Mouse (Mus musculus): ENCODE data around the gene Dynlrb1. TPM values are rescaled to one million over a fixed set of nuclear protein-coding genes. Genes with fewer than 3 reads are reported as not detected.
A peak's percentile ranks its signal among the peaks of the same experiment; 100 is the strongest.

Gene Dynlrb1
- total RNA-seq (2017) = 66.0 to 110 TPM (median 92.2 TPM) in 3 replicates

GRCm38 (mm10) chr2:155236362-155236992 is at the start of gene Dynlrb1:
Gene Dynlrb1 (plus strand): TSS chr2:155236533.
- ATAC-seq (replicated peaks; ENCODE audit: insufficient number of reproducible peaks, low FRiP score, low TSS enrichment, poor library complexity, severe bottlenecking) = peak; percentile 97

- ATAC-seq (replicated peaks; ENCODE audit: insufficient number of reproducible peaks, low FRiP score, low TSS enrichment, poor library complexity, severe bottlenecking) = no peak
Observed at GRCm38 (mm10) chr2:155207419-155207818, 28.9 kb upstream of the Dynlrb1 start.

GRCm38 (mm10) chr2:155223145-155223544 is 13.2 kb upstream of the Dynlrb1 start:
- no peak for ATAC-seq (replicated peaks; ENCODE audit: insufficient number of reproducible peaks, low FRiP score, low TSS enrichment, poor library complexity, severe bottlenecking)

- ATAC-seq (replicated peaks; ENCODE audit: insufficient number of reproducible peaks, low FRiP score, low TSS enrichment, poor library complexity, severe bottlenecking) = no peak
Observed at GRCm38 (mm10) chr2:155224721-155225120, 11.6 kb upstream of the Dynlrb1 start.

GRCm38 (mm10) chr2:155235746-155236361 is 479 bp upstream of the Dynlrb1 start:
- ATAC-seq (replicated peaks; ENCODE audit: insufficient number of reproducible peaks, low FRiP score, low TSS enrichment, poor library complexity, severe bottlenecking) = no peak

- ATAC-seq (replicated peaks; ENCODE audit: insufficient number of reproducible peaks, low FRiP score, low TSS enrichment, poor library complexity, severe bottlenecking) = no peak
Observed at GRCm38 (mm10) chr2:155237276-155237675, 943 bp downstream of the Dynlrb1 start.

GRCm38 (mm10) chr2:155240915-155241314 is 4.6 kb downstream of the Dynlrb1 start:
- no peak for ATAC-seq (replicated peaks; ENCODE audit: insufficient number of reproducible peaks, low FRiP score, low TSS enrichment, poor library complexity, severe bottlenecking)

GRCm38 (mm10) chr2:155242296-155242855 is 6.0 kb downstream of the Dynlrb1 start:
- ATAC-seq (replicated peaks; ENCODE audit: insufficient number of reproducible peaks, low FRiP score, low TSS enrichment, poor library complexity, severe bottlenecking) = no peak

GRCm38 (mm10) chr2:155246231-155246630 is 9.9 kb downstream of the Dynlrb1 start:
- ATAC-seq (replicated peaks; ENCODE audit: insufficient number of reproducible peaks, low FRiP score, low TSS enrichment, poor library complexity, severe bottlenecking) = no peak

GRCm38 (mm10) chr2:155248206-155248605 is 11.9 kb downstream of the Dynlrb1 start:
- no peak for ATAC-seq (replicated peaks; ENCODE audit: insufficient number of reproducible peaks, low FRiP score, low TSS enrichment, poor library complexity, severe bottlenecking)

GRCm38 (mm10) chr2:155248718-155249117 is 12.4 kb downstream of the Dynlrb1 start:
- ATAC-seq (replicated peaks; ENCODE audit: insufficient number of reproducible peaks, low FRiP score, low TSS enrichment, poor library complexity, severe bottlenecking) = no peak

- ATAC-seq (replicated peaks; ENCODE audit: insufficient number of reproducible peaks, low FRiP score, low TSS enrichment, poor library complexity, severe bottlenecking) = no peak
Observed at GRCm38 (mm10) chr2:155249588-155249987, 13.3 kb downstream of the Dynlrb1 start.

- no peak for ATAC-seq (replicated peaks; ENCODE audit: insufficient number of reproducible peaks, low FRiP score, low TSS enrichment, poor library complexity, severe bottlenecking)
Observed at GRCm38 (mm10) chr2:155265526-155265925, 29.2 kb downstream of the Dynlrb1 start.

- ATAC-seq (replicated peaks; ENCODE audit: insufficient number of reproducible peaks, low FRiP score, low TSS enrichment, poor library complexity, severe bottlenecking) = no peak
Observed at GRCm38 (mm10) chr2:155266896-155267295, 30.6 kb downstream of the Dynlrb1 start.

- no peak for ATAC-seq (replicated peaks; ENCODE audit: insufficient number of reproducible peaks, low FRiP score, low TSS enrichment, poor library complexity, severe bottlenecking)
Observed at GRCm38 (mm10) chr2:155271957-155272356, 35.6 kb downstream of the Dynlrb1 start.

- ATAC-seq (replicated peaks; ENCODE audit: insufficient number of reproducible peaks, low FRiP score, low TSS enrichment, poor library complexity, severe bottlenecking) = no peak
Observed at GRCm38 (mm10) chr2:155272396-155273170, 36.2 kb downstream of the Dynlrb1 start.

GRCm38 (mm10) chr2:155273603-155274002 is 37.3 kb downstream of the Dynlrb1 start:
- no peak for ATAC-seq (replicated peaks; ENCODE audit: insufficient number of reproducible peaks, low FRiP score, low TSS enrichment, poor library complexity, severe bottlenecking)

- peak; percentile 89 for ATAC-seq (replicated peaks; ENCODE audit: insufficient number of reproducible peaks, low FRiP score, low TSS enrichment, poor library complexity, severe bottlenecking)
Observed at GRCm38 (mm10) chr2:155276195-155276594, 39.9 kb downstream of the Dynlrb1 start, which contains the start of gene Map1lc3a. Gene Map1lc3a (plus strand): TSS chr2:155276297.

- ATAC-seq (replicated peaks; ENCODE audit: insufficient number of reproducible peaks, low FRiP score, low TSS enrichment, poor library complexity, severe bottlenecking) = peak; percentile 42
Observed at GRCm38 (mm10) chr2:155276621-155277175, 40.4 kb downstream of the Dynlrb1 start.

All from monocyte, adult 5-6 weeks (primary cell).